Mouse (Mus musculus): ENCODE measurements at regions not wholly inside any gene's neighbourhood (a gene's known extent, or its start where the extent isn't known, plus 50 kb on each side); places are given as distances from the start of the nearest gene placed in this dataset.

GRCm38 (mm10) chr19:37497161-37497560 is 53.1 kb upstream of the Exoc6 start:
- H3K4me1 ChIP-seq (replicated peaks; ENCODE audit: control insufficient read depth, insufficient read depth) = no peaks in the 10 kb centered on the region; the same call in 1 of the 2 replicates
- 95% methylated on average over 8 of the region's 8 CpGs for WGBS

GRCm38 (mm10) chr19:37498438-37498837 is 51.8 kb upstream of the Exoc6 start:
- Histone ChIP-seq H3K9ac (ENCODE audit: low read length) (no peak overlapping the region), H3K27ac (replicated peaks) (no peak overlapping the region), H3K36me3 (ENCODE audit: control insufficient read depth, insufficient read depth, low read length) (no peaks in the 10 kb centered on the region), H3K4me1 (replicated peaks; ENCODE audit: control insufficient read depth, insufficient read depth) (no peaks in the 10 kb centered on the region; the same call in 1 of the 2 replicates), H3K9me3 (ENCODE audit: control insufficient read depth, low read length) (no peaks in the 10 kb centered on the region), H3K27me3 (ENCODE audit: control insufficient read depth, insufficient read depth, low read length) (no peaks in the 10 kb centered on the region), H3K4me3 (ENCODE audit: low read depth, low read length) (no peak overlapping the region), H3K4me2 (replicated peaks; ENCODE audit: low read depth) (no peak overlapping the region)
- TF ChIP-seq EP300 (optimal IDR thresholded peaks at IDR 0.05) (no peak), CTCF (IDR thresholded peaks at IDR 0.05; ENCODE audit: low read depth) (no peak)
- ATAC-seq (ENCODE audit: low FRiP score, low TSS enrichment) = no peak
- no peak for DNase-seq (ENCODE audit: low spot score)
- 87% methylated on average over 3 of the region's 3 CpGs for WGBS

More at GRCm38 (mm10) chr19:37497161-37497560, 53.1 kb upstream of the Exoc6 start:
- Histone ChIP-seq H3K4me2 (replicated peaks; ENCODE audit: low read depth) (no peak overlapping the region), H3K36me3 (ENCODE audit: control insufficient read depth, insufficient read depth, low read length) (no peaks in the 10 kb centered on the region), H3K9ac (ENCODE audit: low read length) (no peak overlapping the region), H3K4me3 (ENCODE audit: low read depth, low read length) (no peak overlapping the region), H3K9me3 (ENCODE audit: control insufficient read depth, low read length) (no peaks in the 10 kb centered on the region), H3K27ac (replicated peaks) (no peak overlapping the region), H3K27me3 (ENCODE audit: control insufficient read depth, insufficient read depth, low read length) (no peaks in the 10 kb centered on the region)
- no peak for DNase-seq (ENCODE audit: low spot score)
- ATAC-seq (ENCODE audit: low FRiP score, low TSS enrichment) = no peak
- no peak for TF ChIP-seq EP300 (optimal IDR thresholded peaks at IDR 0.05)
- no peak for TF ChIP-seq CTCF (IDR thresholded peaks at IDR 0.05; ENCODE audit: low read depth)

Data from stomach, postnatal 0 days (tissue).